Mouse (Mus musculus): ENCODE data around the gene Tex9. TPM values are rescaled to one million over a fixed set of nuclear protein-coding genes. Genes with fewer than 3 reads are reported as not detected.

Tex9 gene
- polyA plus RNA-seq, 1 experiment: 38.0 TPM

DNA sequence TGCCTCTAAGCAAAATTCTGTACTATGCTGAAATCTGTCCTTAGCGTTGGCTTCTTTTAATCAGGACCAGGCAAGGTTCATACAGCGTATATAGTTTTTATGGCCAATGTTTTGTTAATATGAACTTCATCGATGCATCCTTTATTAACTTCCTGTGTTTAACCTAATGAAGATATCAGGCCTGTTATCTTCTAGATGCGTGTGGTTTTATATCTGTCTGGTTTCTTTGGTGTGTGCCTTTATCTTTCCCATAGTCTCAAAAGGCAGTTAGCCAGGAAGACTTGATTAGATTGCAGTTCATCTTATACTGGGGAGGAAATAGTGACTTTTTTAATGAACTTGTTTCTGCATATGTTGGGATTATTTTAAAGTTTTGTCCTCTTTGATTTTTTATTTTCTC, 51.7 kb downstream of the Tex9 start:
- TF ChIP-seq CTCF (IDR thresholded peaks at IDR 0.05; ENCODE audit: control insufficient read depth, insufficient read depth, insufficient replicate concordance, low read depth, low read length) (no peak), POLR2A (IDR thresholded peaks at IDR 0.05; ENCODE audit: control insufficient read depth, low read depth, low read length) (no peak)
- H3K27me3 ChIP-seq (ENCODE audit: control insufficient read depth, insufficient read depth, low read length): no peaks in the 10 kb centered on the region
- H3K27ac ChIP-seq (ENCODE audit: control insufficient read depth, insufficient read depth, low read depth, low read length): no peak overlapping the region
- H3K4me1 ChIP-seq (ENCODE audit: control insufficient read depth, insufficient read depth, low read length): peaks cover 5% of the 10 kb centered on the region
- peaks cover 1% of the 10 kb centered on the region; the same call in 1 of the 2 replicates for H3K36me3 ChIP-seq (ENCODE audit: control insufficient read depth, insufficient read depth, low read length)
- H3K4me3 ChIP-seq (ENCODE audit: control insufficient read depth, low read depth, low read length): no peak overlapping the region; the same call in 1 of the 2 replicates

GRCm38 (mm10) chr9:72438749-72439148, 53.3 kb downstream of the Tex9 start:
- H3K27me3 ChIP-seq (ENCODE audit: control insufficient read depth, insufficient read depth, low read length): no peaks in the 10 kb centered on the region
- peak overlapping the region; percentile 99 for H3K4me3 ChIP-seq (ENCODE audit: control insufficient read depth, low read depth, low read length)
- H3K27ac ChIP-seq (ENCODE audit: control insufficient read depth, insufficient read depth, low read depth, low read length): peak overlapping the region; percentile 98
- no peak for TF ChIP-seq POLR2A (IDR thresholded peaks at IDR 0.05; ENCODE audit: control insufficient read depth, low read depth, low read length)
- TF ChIP-seq CTCF (IDR thresholded peaks at IDR 0.05; ENCODE audit: control insufficient read depth, insufficient read depth, insufficient replicate concordance, low read depth, low read length): no peak
- H3K36me3 ChIP-seq (ENCODE audit: control insufficient read depth, insufficient read depth, low read length): peaks cover 1% of the 10 kb centered on the region; the same call in 1 of the 2 replicates
- H3K4me1 ChIP-seq (ENCODE audit: control insufficient read depth, insufficient read depth, low read length): peaks cover 10% of the 10 kb centered on the region

- Histone ChIP-seq H3K4me1 (ENCODE audit: control insufficient read depth, insufficient read depth, low read length) (peaks cover 10% of the 10 kb centered on the region), H3K4me3 (ENCODE audit: control insufficient read depth, low read depth, low read length) (peak within 1 kb of the TSS; percentile 99), H3K27ac (ENCODE audit: control insufficient read depth, insufficient read depth, low read depth, low read length) (peak within 1 kb of the TSS; percentile 98), H3K27me3 (ENCODE audit: control insufficient read depth, insufficient read depth, low read length) (no peaks in the 10 kb centered on the region), H3K36me3 (ENCODE audit: control insufficient read depth, insufficient read depth, low read length) (peaks cover 1% of the 10 kb centered on the region; the same call in 1 of the 2 replicates)
- TF ChIP-seq POLR2A (IDR thresholded peaks at IDR 0.05; ENCODE audit: control insufficient read depth, low read depth, low read length): peak; percentile 95
- TF ChIP-seq CTCF (IDR thresholded peaks at IDR 0.05; ENCODE audit: control insufficient read depth, insufficient read depth, insufficient replicate concordance, low read depth, low read length): no peak
Measured at GRCm38 (mm10) chr9:72437822-72438701, 54.0 kb downstream of the Tex9 start, which contains the start of gene Mns1. Gene Mns1 (plus strand): TSS chr9:72438011.

DNA sequence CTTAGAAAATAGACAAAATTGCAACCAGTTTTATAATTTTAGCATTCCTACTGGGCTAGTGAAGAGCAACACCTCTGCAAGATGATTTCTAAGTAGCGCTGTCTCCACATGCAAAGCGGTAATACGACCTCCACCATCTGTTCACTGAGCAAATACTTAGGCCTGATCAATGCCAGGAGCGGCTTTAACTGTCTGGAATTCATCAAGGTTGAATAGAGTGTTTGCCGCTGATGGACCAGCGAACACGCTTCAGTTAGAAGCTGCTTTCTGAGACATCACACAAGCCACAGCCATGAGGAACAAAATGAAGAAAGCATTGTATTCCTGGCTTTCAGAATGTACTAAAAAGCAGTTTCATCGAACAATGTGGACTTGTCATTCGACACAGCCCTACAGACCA, 57.1 kb downstream of the Tex9 start:
- Histone ChIP-seq H3K4me1 (ENCODE audit: control insufficient read depth, insufficient read depth, low read length) (peaks cover 14% of the 10 kb centered on the region), H3K36me3 (ENCODE audit: control insufficient read depth, insufficient read depth, low read length) (no peaks in the 10 kb centered on the region), H3K27ac (ENCODE audit: control insufficient read depth, insufficient read depth, low read depth, low read length) (no peak overlapping the region), H3K27me3 (ENCODE audit: control insufficient read depth, insufficient read depth, low read length) (no peaks in the 10 kb centered on the region), H3K4me3 (ENCODE audit: control insufficient read depth, low read depth, low read length) (peak overlapping the region; percentile 50)
- TF ChIP-seq CTCF (IDR thresholded peaks at IDR 0.05; ENCODE audit: control insufficient read depth, insufficient read depth, insufficient replicate concordance, low read depth, low read length) (no peak), POLR2A (IDR thresholded peaks at IDR 0.05; ENCODE audit: control insufficient read depth, low read depth, low read length) (no peak)

GRCm38 (mm10) chr9:72427861-72428260, 64.2 kb downstream of the Tex9 start:
- no peaks in the 10 kb centered on the region for H3K36me3 ChIP-seq (ENCODE audit: control insufficient read depth, insufficient read depth, low read length)
- H3K27ac ChIP-seq (ENCODE audit: control insufficient read depth, insufficient read depth, low read depth, low read length): no peak overlapping the region
- H3K4me1 ChIP-seq (ENCODE audit: control insufficient read depth, insufficient read depth, low read length): peaks cover 4% of the 10 kb centered on the region
- TF ChIP-seq CTCF (IDR thresholded peaks at IDR 0.05; ENCODE audit: control insufficient read depth, insufficient read depth, insufficient replicate concordance, low read depth, low read length): no peak
- no peak for TF ChIP-seq POLR2A (IDR thresholded peaks at IDR 0.05; ENCODE audit: control insufficient read depth, low read depth, low read length)
- H3K4me3 ChIP-seq (ENCODE audit: control insufficient read depth, low read depth, low read length): no peak overlapping the region
- H3K27me3 ChIP-seq (ENCODE audit: control insufficient read depth, insufficient read depth, low read length): no peaks in the 10 kb centered on the region

DNA sequence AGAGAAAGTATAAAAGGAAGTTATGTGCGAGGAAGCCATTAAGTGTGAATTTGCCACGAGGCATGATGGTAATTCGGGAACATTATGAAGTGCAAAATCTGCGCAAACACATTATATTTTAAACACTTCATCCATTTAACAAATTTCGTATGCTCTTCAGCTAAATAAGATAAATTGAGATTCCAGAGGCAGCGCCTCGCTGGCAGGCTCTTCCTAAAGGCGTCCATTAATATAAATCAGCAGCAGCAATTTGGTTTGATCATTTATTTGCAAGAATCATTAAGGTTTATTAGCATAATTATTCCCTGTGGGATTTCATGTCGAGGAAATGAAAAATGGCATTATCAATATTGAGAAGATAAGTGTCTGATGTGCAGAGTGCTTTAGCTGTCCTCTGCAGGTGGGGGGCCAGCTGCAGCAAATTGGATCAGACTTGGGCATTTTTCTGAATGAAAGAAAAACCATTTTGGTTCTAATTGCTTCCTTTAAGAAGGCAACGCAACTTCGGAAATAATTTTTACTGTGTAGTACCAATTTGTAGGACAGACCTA, 66.6 kb downstream of the Tex9 start:
- Histone ChIP-seq H3K27ac (ENCODE audit: control insufficient read depth, insufficient read depth, low read depth, low read length) (no peak overlapping the region), H3K4me3 (ENCODE audit: control insufficient read depth, low read depth, low read length) (no peak overlapping the region), H3K27me3 (ENCODE audit: control insufficient read depth, insufficient read depth, low read length) (no peaks in the 10 kb centered on the region), H3K36me3 (ENCODE audit: control insufficient read depth, insufficient read depth, low read length) (no peaks in the 10 kb centered on the region), H3K4me1 (ENCODE audit: control insufficient read depth, insufficient read depth, low read length) (no peaks in the 10 kb centered on the region; the same call in 1 of the 2 replicates)
- TF ChIP-seq POLR2A (IDR thresholded peaks at IDR 0.05; ENCODE audit: control insufficient read depth, low read depth, low read length): no peak
- no peak for TF ChIP-seq CTCF (IDR thresholded peaks at IDR 0.05; ENCODE audit: control insufficient read depth, insufficient read depth, insufficient replicate concordance, low read depth, low read length)

- Histone ChIP-seq H3K4me3 (ENCODE audit: control insufficient read depth, low read depth, low read length) (no peak overlapping the region), H3K36me3 (ENCODE audit: control insufficient read depth, insufficient read depth, low read length) (no peaks in the 10 kb centered on the region), H3K4me1 (ENCODE audit: control insufficient read depth, insufficient read depth, low read length) (no peaks in the 10 kb centered on the region; the same call in 1 of the 2 replicates), H3K27me3 (ENCODE audit: control insufficient read depth, insufficient read depth, low read length) (no peaks in the 10 kb centered on the region), H3K27ac (ENCODE audit: control insufficient read depth, insufficient read depth, low read depth, low read length) (no peak overlapping the region)
- TF ChIP-seq POLR2A (IDR thresholded peaks at IDR 0.05; ENCODE audit: control insufficient read depth, low read depth, low read length) (no peak), CTCF (IDR thresholded peaks at IDR 0.05; ENCODE audit: control insufficient read depth, insufficient read depth, insufficient replicate concordance, low read depth, low read length) (no peak)
Measured at GRCm38 (mm10) chr9:72422753-72423152, 69.3 kb downstream of the Tex9 start.

Measured in testis, adult 2 months (tissue).